Mouse (Mus musculus) gastrocnemius, postnatal 25 days (tissue): Measurements from ENCODE around the gene Chrm5. TPM values are rescaled to one million over a fixed set of nuclear protein-coding genes. Genes with fewer than 3 reads are reported as not detected.

ENCODE experiments used
- total RNA-seq, 2 experiments: library from RNA; stranded (reverse); gene quantifications; 1 replicate in 1 of 2; 2 replicates in 1 of 2; pipeline ENCODE4 v1.2.3; 2021

Chrm5 gene
- total RNA-seq, 2 experiments from 2014 or later = not detected

Other genes starting within 250 kb of the Chrm5 start
- 1 to 10 TPM; 2.1 to 2.3 TPM for gene Lpcat4, start 241.3 kb downstream of the Chrm5 start, total RNA-seq
- not detected for gene Nutm1, start 221.5 kb downstream of the Chrm5 start, total RNA-seq
- 10 to 100 TPM; 49.2 to 55.4 TPM for gene Nop10, start 218.8 kb downstream of the Chrm5 start, total RNA-seq
- 10 to 100 TPM; 22.7 to 23.0 TPM for gene Slc12a6, start 214.9 kb downstream of the Chrm5 start, total RNA-seq
- 1 to 10 TPM in 1 of 2 experiments, under 1 TPM in 1; 0.56 to 1.2 TPM for gene Gm21985, start 214.5 kb downstream of the Chrm5 start, total RNA-seq
- 10 to 100 TPM; 58.3 to 68.9 TPM for gene Emc4, start 112.7 kb downstream of the Chrm5 start, total RNA-seq
- 1 to 10 TPM; 2.8 to 3.1 TPM for gene Katnbl1, start 101.6 kb downstream of the Chrm5 start, total RNA-seq
- 10 to 100 TPM; 12.6 to 14.1 TPM for gene Emc7, start 25.8 kb downstream of the Chrm5 start, total RNA-seq
- gene Aven, start 12.2 kb upstream of the Chrm5 start, total RNA-seq = 10 to 100 TPM; 14.6 to 19.2 TPM